Mouse (Mus musculus): Measurements from ENCODE around the gene Eif4h.

Eif4h gene

GRCm38 (mm10) chr5:134611810-134612521 lies 27.3 kb downstream of the Eif4h start:
- peaks cover 51% of the 10 kb centered on the region for H3K4me1 ChIP-seq (replicated peaks; ENCODE audit: low read depth, low read length)
- H3K27me3 ChIP-seq (ENCODE audit: insufficient read depth, low read length) = no peaks in the 10 kb centered on the region; the same call in 1 of the 2 replicates
- peaks cover 15% of the 10 kb centered on the region for H3K36me3 ChIP-seq (ENCODE audit: insufficient read depth, low read length)
- no peak overlapping the region for H3K4me3 ChIP-seq (replicated peaks; ENCODE audit: low read length)
- no peaks in the 10 kb centered on the region for H3K9me3 ChIP-seq (ENCODE audit: low read length)
- TF ChIP-seq NANOG (IDR thresholded peaks at IDR 0.05; ENCODE audit: borderline replicate concordance, low read length) = no peak
- no peak for TF ChIP-seq CTCF (conservative IDR thresholded peaks at IDR 0.05; ENCODE audit: low read length)
- no peak for TF ChIP-seq POU5F1 (IDR thresholded peaks at IDR 0.05; ENCODE audit: borderline replicate concordance, low read length)

DNA sequence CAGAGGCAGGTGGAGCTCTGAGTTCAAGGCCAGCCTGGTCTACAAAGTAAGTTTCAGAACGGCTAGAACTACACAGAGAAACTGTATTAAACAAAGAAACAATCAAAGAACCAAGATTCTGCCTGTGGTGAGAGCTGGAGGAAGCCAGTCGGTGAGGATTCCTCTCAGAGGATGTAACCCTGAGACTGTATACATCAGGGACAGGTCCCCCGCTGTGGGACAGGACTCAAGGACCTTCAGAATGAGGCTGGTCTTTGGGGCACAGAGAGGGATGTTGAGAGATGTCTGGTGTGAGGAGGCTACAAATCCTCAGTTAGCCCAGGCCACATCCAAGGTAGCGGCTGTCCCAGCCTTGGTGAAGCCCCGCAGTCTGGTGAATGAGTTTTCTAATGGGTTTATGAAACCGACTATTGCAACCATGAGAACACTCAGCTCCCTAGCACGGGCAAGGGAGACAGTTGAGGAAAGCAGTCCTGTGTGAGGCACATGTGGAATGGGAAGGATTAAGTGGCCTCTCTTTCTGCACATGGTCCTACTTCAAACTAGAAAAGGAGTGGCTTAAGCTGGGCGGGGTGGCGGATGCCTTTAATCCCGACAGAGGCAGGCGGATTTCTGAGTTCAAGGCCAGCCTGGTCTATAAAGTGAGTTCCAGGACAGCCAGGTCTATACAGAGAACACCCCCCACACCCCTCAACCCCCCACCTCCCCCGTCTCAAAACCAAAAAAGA lies 29.2 kb downstream of the Eif4h start:
- H3K27me3 ChIP-seq (ENCODE audit: insufficient read depth, low read length) = no peaks in the 10 kb centered on the region; the same call in 1 of the 2 replicates
- H3K9me3 ChIP-seq (ENCODE audit: low read length) = no peaks in the 10 kb centered on the region
- H3K4me3 ChIP-seq (replicated peaks; ENCODE audit: low read length) = no peak overlapping the region
- H3K36me3 ChIP-seq (ENCODE audit: insufficient read depth, low read length) = peaks cover 7% of the 10 kb centered on the region
- peaks cover 41% of the 10 kb centered on the region for H3K4me1 ChIP-seq (replicated peaks; ENCODE audit: low read depth, low read length)
- TF ChIP-seq POU5F1 (IDR thresholded peaks at IDR 0.05; ENCODE audit: borderline replicate concordance, low read length) = no peak
- no peak for TF ChIP-seq NANOG (IDR thresholded peaks at IDR 0.05; ENCODE audit: borderline replicate concordance, low read length)
- no peak for TF ChIP-seq CTCF (conservative IDR thresholded peaks at IDR 0.05; ENCODE audit: low read length)

GRCm38 (mm10) chr5:134607121-134607520 lies 32.2 kb downstream of the Eif4h start:
- no peak overlapping the region for H3K4me3 ChIP-seq (replicated peaks; ENCODE audit: low read length)
- H3K4me1 ChIP-seq (replicated peaks; ENCODE audit: low read depth, low read length) = peaks cover 33% of the 10 kb centered on the region
- H3K36me3 ChIP-seq (ENCODE audit: insufficient read depth, low read length) = no peaks in the 10 kb centered on the region
- H3K27me3 ChIP-seq (ENCODE audit: insufficient read depth, low read length) = no peaks in the 10 kb centered on the region; the same call in 1 of the 2 replicates
- no peaks in the 10 kb centered on the region for H3K9me3 ChIP-seq (ENCODE audit: low read length)
- TF ChIP-seq CTCF (conservative IDR thresholded peaks at IDR 0.05; ENCODE audit: low read length) (no peak), NANOG (IDR thresholded peaks at IDR 0.05; ENCODE audit: borderline replicate concordance, low read length) (no peak), POU5F1 (IDR thresholded peaks at IDR 0.05; ENCODE audit: borderline replicate concordance, low read length) (no peak)

- peaks cover 27% of the 10 kb centered on the region for H3K4me1 ChIP-seq (replicated peaks; ENCODE audit: low read depth, low read length)
- no peak for TF ChIP-seq NANOG (IDR thresholded peaks at IDR 0.05; ENCODE audit: borderline replicate concordance, low read length)
- TF ChIP-seq CTCF (conservative IDR thresholded peaks at IDR 0.05; ENCODE audit: low read length) = 0 out of 2 replicates have a peak, but pooled peaks have one; percentile 6
- TF ChIP-seq POU5F1 (IDR thresholded peaks at IDR 0.05; ENCODE audit: borderline replicate concordance, low read length) = no peak
- H3K4me3 ChIP-seq (replicated peaks; ENCODE audit: low read length) = no peak overlapping the region
- H3K36me3 ChIP-seq (ENCODE audit: insufficient read depth, low read length) = no peaks in the 10 kb centered on the region
- no peaks in the 10 kb centered on the region for H3K9me3 ChIP-seq (ENCODE audit: low read length)
- no peaks in the 10 kb centered on the region; the same call in 1 of the 2 replicates for H3K27me3 ChIP-seq (ENCODE audit: insufficient read depth, low read length)
Measured at GRCm38 (mm10) chr5:134606314-134606713, 33.0 kb downstream of the Eif4h start.

GRCm38 (mm10) chr5:134604376-134604775 lies 34.9 kb downstream of the Eif4h start:
- no peak for TF ChIP-seq CTCF (conservative IDR thresholded peaks at IDR 0.05; ENCODE audit: low read length)
- TF ChIP-seq NANOG (IDR thresholded peaks at IDR 0.05; ENCODE audit: borderline replicate concordance, low read length) = no peak
- no peaks in the 10 kb centered on the region for H3K9me3 ChIP-seq (ENCODE audit: low read length)
- H3K4me3 ChIP-seq (replicated peaks; ENCODE audit: low read length) = no peak overlapping the region
- H3K27me3 ChIP-seq (ENCODE audit: insufficient read depth, low read length) = no peaks in the 10 kb centered on the region; the same call in 1 of the 2 replicates
- H3K36me3 ChIP-seq (ENCODE audit: insufficient read depth, low read length) = peaks cover 6% of the 10 kb centered on the region
- H3K4me1 ChIP-seq (replicated peaks; ENCODE audit: low read depth, low read length) = peaks cover 19% of the 10 kb centered on the region

GRCm38 (mm10) chr5:134597711-134598110 lies 41.6 kb downstream of the Eif4h start:
- Histone ChIP-seq H3K27me3 (ENCODE audit: insufficient read depth, low read length) (no peaks in the 10 kb centered on the region), H3K36me3 (ENCODE audit: insufficient read depth, low read length) (peaks cover 73% of the 10 kb centered on the region), H3K9me3 (ENCODE audit: low read length) (no peaks in the 10 kb centered on the region), H3K4me3 (replicated peaks; ENCODE audit: low read length) (0 out of 2 replicates have a peak overlapping the region, but pooled peaks have one; percentile 17), H3K4me1 (replicated peaks; ENCODE audit: low read depth, low read length) (peaks cover 44% of the 10 kb centered on the region)
- TF ChIP-seq NANOG (IDR thresholded peaks at IDR 0.05; ENCODE audit: borderline replicate concordance, low read length) (no peak), CTCF (conservative IDR thresholded peaks at IDR 0.05; ENCODE audit: low read length) (no peak), POU5F1 (IDR thresholded peaks at IDR 0.05; ENCODE audit: borderline replicate concordance, low read length) (no peak)

- peaks cover 94% of the 10 kb centered on the region for H3K36me3 ChIP-seq (ENCODE audit: insufficient read depth, low read length)
- no peaks in the 10 kb centered on the region for H3K27me3 ChIP-seq (ENCODE audit: insufficient read depth, low read length)
- peaks cover 69% of the 10 kb centered on the region for H3K4me1 ChIP-seq (replicated peaks; ENCODE audit: low read depth, low read length)
- H3K9me3 ChIP-seq (ENCODE audit: low read length) = no peaks in the 10 kb centered on the region
- H3K4me3 ChIP-seq (replicated peaks; ENCODE audit: low read length) = no peak overlapping the region
- no peak for TF ChIP-seq NANOG (IDR thresholded peaks at IDR 0.05; ENCODE audit: borderline replicate concordance, low read length)
Measured at GRCm38 (mm10) chr5:134593093-134593492, 46.2 kb downstream of the Eif4h start.

- peaks cover 93% of the 10 kb centered on the region for H3K36me3 ChIP-seq (ENCODE audit: insufficient read depth, low read length)
- peaks cover 59% of the 10 kb centered on the region for H3K4me1 ChIP-seq (replicated peaks; ENCODE audit: low read depth, low read length)
- no peak overlapping the region for H3K4me3 ChIP-seq (replicated peaks; ENCODE audit: low read length)
- no peaks in the 10 kb centered on the region for H3K27me3 ChIP-seq (ENCODE audit: insufficient read depth, low read length)
- H3K9me3 ChIP-seq (ENCODE audit: low read length) = no peaks in the 10 kb centered on the region
- TF ChIP-seq CTCF (conservative IDR thresholded peaks at IDR 0.05; ENCODE audit: low read length) = no peak
- no peak for TF ChIP-seq POU5F1 (IDR thresholded peaks at IDR 0.05; ENCODE audit: borderline replicate concordance, low read length)
- no peak for TF ChIP-seq NANOG (IDR thresholded peaks at IDR 0.05; ENCODE audit: borderline replicate concordance, low read length)
Measured at GRCm38 (mm10) chr5:134592026-134592581, 47.2 kb downstream of the Eif4h start.

Data from E14TG2a.4 (cell line).